Comparison of ENCODE assay signal across 8 mouse cellular contexts in the genomic region with DNA sequence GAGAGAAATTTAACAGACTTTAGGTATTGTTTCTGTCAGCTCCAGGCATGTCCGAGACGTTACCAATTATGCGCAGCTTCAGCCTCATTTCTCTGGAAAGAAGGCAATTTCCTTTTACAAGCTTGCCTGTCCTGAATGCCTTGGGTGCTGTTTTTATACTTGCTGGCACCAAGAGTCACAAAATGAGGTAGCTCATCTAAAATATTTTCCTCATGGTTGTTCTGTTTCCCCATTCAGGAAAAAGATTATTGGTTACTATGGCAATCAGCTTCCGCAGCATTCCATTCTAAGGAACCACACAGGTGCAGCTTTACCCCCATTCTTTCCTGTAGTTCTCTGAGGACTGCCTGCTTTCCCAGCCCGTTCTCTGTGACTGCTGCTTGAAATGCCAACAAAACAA. TPM values are rescaled to one million over a fixed set of nuclear protein-coding genes. Genes with fewer than 3 reads are reported as not detected.
DNase-seq lines count a peak whose midpoint lies in the region; ATAC-seq and TF ChIP-seq lines count a peak whose summit lies in the region.

A gene (plus strand): TSS at position 320 of the 400 bp plus-strand sequence.

- H3K9ac ChIP-seq in CH12.LX (ENCODE audit: insufficient read depth, low read depth) (no peak within 1 kb of the TSS), MEL (ENCODE audit: control insufficient read depth, low read depth, low read length, poor library complexity, severe bottlenecking) (peak within 1 kb of the TSS; percentile 25)

- no peaks in the 10 kb centered on the region for H3K27me3 ChIP-seq in CH12.LX (replicated peaks)
- H3K27me3 ChIP-seq in MEL (ENCODE audit: control insufficient read depth in 1 of 2, insufficient read depth in 2 of 2, low read length in 2 of 2), result no peaks in the 10 kb centered on the region
- no peaks in the 10 kb centered on the region; the same call in 1 of the 2 replicates for H3K27me3 ChIP-seq in thymus, adult 2 months (ENCODE audit: control insufficient read depth, insufficient read depth, low read length)

- H3K27ac ChIP-seq in CH12.LX (ENCODE audit: insufficient read depth, low read depth), result no peak within 1 kb of the TSS
- H3K27ac ChIP-seq in MEL (ENCODE audit: control insufficient read depth, low read depth, low read length), result peak within 1 kb of the TSS; percentile 45
- no peak within 1 kb of the TSS for H3K27ac ChIP-seq in thymus, adult 2 months (ENCODE audit: control insufficient read depth, insufficient read depth, low read length)

- no peak for TF ChIP-seq POLR2A in CH12.LX (IDR thresholded peaks at IDR 0.05; ENCODE audit: low read depth, low read length)
- no peak for TF ChIP-seq POLR2A in MEL (IDR thresholded peaks at IDR 0.05; ENCODE audit: control insufficient read depth in 1 of 2, insufficient read depth in 1 of 2, low read depth in 1 of 2, low read length in 2 of 2, poor library complexity in 1 of 2)
- TF ChIP-seq POLR2A in thymus, adult 2 months (IDR thresholded peaks at IDR 0.05; ENCODE audit: control insufficient read depth, extremely low read depth, insufficient read depth, low read length, poor library complexity), result no peak

- H3K4me1 ChIP-seq in CH12.LX (ENCODE audit: control insufficient read depth in 1 of 2, insufficient read depth in 2 of 2), result peaks cover 4 to 21% of the 10 kb centered on the region in 2 experiments
- H3K4me1 ChIP-seq in MEL (ENCODE audit: control insufficient read depth in 1 of 2, insufficient read depth in 2 of 2, low read length in 2 of 2), result peaks cover 4 to 8% of the 10 kb centered on the region in 2 experiments
- H3K4me1 ChIP-seq in thymus, adult 2 months (replicated peaks; ENCODE audit: control insufficient read depth, insufficient read depth, low read length), result no peaks in the 10 kb centered on the region; the same call in 1 of the 2 replicates

- TF ChIP-seq RAD21 in CH12.LX (IDR thresholded peaks at IDR 0.05; ENCODE audit: low read depth, low read length) (no peak), MEL (IDR thresholded peaks at IDR 0.05; ENCODE audit: low read depth, low read length) (no peak)

- peaks cover under 1% of the 10 kb centered on the region for H3K79me2 ChIP-seq in CH12.LX (replicated peaks; ENCODE audit: control insufficient read depth, extremely low read depth, insufficient read depth, poor library complexity, severe bottlenecking)
- peaks cover 6% of the 10 kb centered on the region for H3K79me2 ChIP-seq in MEL (ENCODE audit: control insufficient read depth, insufficient read depth, low read length, poor library complexity)

- dilution Hi-C loops in CH12.LX (cut with MboI; ENCODE audit: extremely low pct_ligation_motif_present, extremely low pct_unique_long_range_greater_than_20kb, low sequenced_read_pairs), result no loop called here

- H3K36me3 ChIP-seq in CH12.LX (replicated peaks in 1 of 2; ENCODE audit: control insufficient read depth in 1 of 2, insufficient read depth in 1 of 2, low read length in 1 of 2) (peaks cover 0 to 15% of the 10 kb centered on the region in 2 experiments), MEL (ENCODE audit: control insufficient read depth in 1 of 2, insufficient read depth in 2 of 2, low read length in 2 of 2) (peaks cover 0 to 11% of the 10 kb centered on the region in 2 experiments; a peak in 2 of 4 replicates)
- H3K36me3 ChIP-seq in thymus, adult 2 months (ENCODE audit: control insufficient read depth, insufficient read depth, low read length), result no peaks in the 10 kb centered on the region

- no peak within 1 kb of the TSS for H3K4me2 ChIP-seq in CH12.LX (ENCODE audit: insufficient read depth, low read depth, poor library complexity, severe bottlenecking)

- no peak for ATAC-seq in erythroid progenitor cell, adult 5-6 weeks (replicated peaks; ENCODE audit: low FRiP score, poor library complexity, severe bottlenecking)

- no peaks in the 10 kb centered on the region for H3K9me3 ChIP-seq in CH12.LX (replicated peaks; ENCODE audit: low read length)
- H3K9me3 ChIP-seq in MEL (replicated peaks; ENCODE audit: insufficient read depth, low read length), result no peaks in the 10 kb centered on the region

- in situ Hi-C loops in CH12.LX (cut with MboI; ENCODE audit: low pct_ligation_motif_present, low pct_unique_long_range_greater_than_20kb, low sequenced_read_pairs), result no loop called here

- WGBS in thymus, adult 2 months, result 95% methylated on average over 5 of the region's 5 CpGs

- TF ChIP-seq EP300 in CH12.LX (IDR thresholded peaks at IDR 0.05; ENCODE audit: low read length) (no peak), MEL (IDR thresholded peaks at IDR 0.05; ENCODE audit: low read depth in 1 of 2, low read length in 2 of 2) (no peak)

- TF ChIP-seq CTCF in CH12.LX (conservative IDR thresholded peaks at IDR 0.05 in 1 of 2, IDR thresholded peaks at IDR 0.05 in 1 of 2; ENCODE audit: low read depth in 2 of 2, low read length in 2 of 2) (no peak), MEL (IDR thresholded peaks at IDR 0.05 in 2 of 3, conservative IDR thresholded peaks at IDR 0.05 in 1 of 3; ENCODE audit: control insufficient read depth in 1 of 3, insufficient read depth in 1 of 3, low read depth in 2 of 3, low read length in 3 of 3, poor library complexity in 1 of 3, severe bottlenecking in 1 of 3) (no peak)
- TF ChIP-seq CTCF in thymus, adult 2 months (IDR thresholded peaks at IDR 0.05; ENCODE audit: borderline replicate concordance, control insufficient read depth, extremely low read depth, insufficient read depth, low read length, poor library complexity), result no peak

- no peak for DNase-seq in CH12.LX (ENCODE audit: extremely low read depth)
- no peak for DNase-seq in MEL (ENCODE audit: low read depth, low spot score)
- DNase-seq in gastrocnemius, postnatal 14 days, result no peak
- DNase-seq in layer of hippocampus, postnatal 14 days (ENCODE audit: low spot score in 2 of 2), result no peak
- DNase-seq in spleen, postnatal 10 days (ENCODE audit: low spot score in 2 of 2), result no peak
- DNase-seq in thymus, adult 2 months, result no peak
- DNase-seq in kidney, postnatal 4 days, result no peak

- intact Hi-C loops in gastrocnemius, postnatal 14 days (cut with DNase I; ENCODE audit: low total_unique reads), result no loop called here

- no peak within 1 kb of the TSS for H3K4me3 ChIP-seq in CH12.LX (replicated peaks in 1 of 3; ENCODE audit: low read depth in 2 of 3, low read length in 2 of 3, poor library complexity in 1 of 3)
- H3K4me3 ChIP-seq in MEL (ENCODE audit: control insufficient read depth in 1 of 2, insufficient read depth in 1 of 2, low read depth in 2 of 2, low read length in 2 of 2), result peak within 1 kb of the TSS in 1 of 2 experiments; percentile 33; a peak in 2 of 4 replicates
- no peak within 1 kb of the TSS for H3K4me3 ChIP-seq in thymus, adult 2 months (ENCODE audit: control insufficient read depth, insufficient read depth, low read length)

TF ChIP-seq in CH12.LX, 34 proteins besides CTCF, POLR2A, EP300 and RAD21:
- no peak for TF ChIP-seq HCFC1 (IDR thresholded peaks at IDR 0.05; ENCODE audit: low read depth, low read length)
- no peak for TF ChIP-seq ELF1 (IDR thresholded peaks at IDR 0.05; ENCODE audit: low read depth, low read length)

TF ChIP-seq in MEL, 35 proteins besides CTCF, POLR2A, EP300 and RAD21:
- TF ChIP-seq ZKSCAN1 (IDR thresholded peaks at IDR 0.05; ENCODE audit: low read depth, low read length), result no peak
- TF ChIP-seq KAT2A (conservative IDR thresholded peaks at IDR 0.05; ENCODE audit: low read depth, low read length), result no peak
- no peak for TF ChIP-seq MAFK (IDR thresholded peaks at IDR 0.05; ENCODE audit: borderline replicate concordance, low read depth, low read length)
- no peak for TF ChIP-seq RCOR1 (IDR thresholded peaks at IDR 0.05; ENCODE audit: low read depth, low read length)
- no peak for TF ChIP-seq ZNF384 (IDR thresholded peaks at IDR 0.05; ENCODE audit: low read depth, low read length)
- no peak for TF ChIP-seq POLR2AphosphoS5 (IDR thresholded peaks at IDR 0.05; ENCODE audit: borderline replicate concordance, low read depth, low read length)
- TF ChIP-seq BHLHE40 (IDR thresholded peaks at IDR 0.05; ENCODE audit: borderline replicate concordance, low read depth, low read length), result no peak
- TF ChIP-seq ZMIZ1 (IDR thresholded peaks at IDR 0.05; ENCODE audit: low read depth, low read length), result no peak
- TF ChIP-seq CHD2 (IDR thresholded peaks at IDR 0.05; ENCODE audit: low read length), result no peak
- no peak for TF ChIP-seq TCF12 (IDR thresholded peaks at IDR 0.05; ENCODE audit: low read depth, low read length)
- TF ChIP-seq NELFE (IDR thresholded peaks at IDR 0.05; ENCODE audit: low read depth, low read length), result no peak
- TF ChIP-seq MAZ (IDR thresholded peaks at IDR 0.05; ENCODE audit: low read depth, low read length), result no peak
- no peak for TF ChIP-seq JUND (IDR thresholded peaks at IDR 0.05; ENCODE audit: low read depth, low read length)
- no peak for TF ChIP-seq SIN3A (IDR thresholded peaks at IDR 0.05; ENCODE audit: low read length)
- TF ChIP-seq ZC3H11A (IDR thresholded peaks at IDR 0.05; ENCODE audit: low read depth, low read length), result no peak

RNA-seq across cellular contexts. Expression of the gene that starts here (rescaled TPM):
- 16.2 and 16.4 TPM in 2 replicates for total RNA-seq in CH12.LX (2012; rRNA removed)
- 32.2 and 35.7 TPM in 2 replicates for total RNA-seq in CH12.LX (2014; rRNA removed)
- 12.6 and 14.6 TPM in 2 replicates for polyA plus RNA-seq in CH12.LX (2012; ENCODE audit: insufficient read length, low read depth)
- total RNA-seq in MEL (2012; rRNA removed), result 20.6 and 23.1 TPM in 2 replicates
- polyA plus RNA-seq in MEL (2012; ENCODE audit: insufficient read depth in 1 of 2, insufficient read length in 2 of 2, low read depth in 1 of 2, low replicate concordance in 2 of 2, missing spikeins in 1 of 2), result 10 to 100 TPM in 1 of 2 experiments, not detected in 1; 19.5 TPM
- 10 to 100 TPM; 63.0 to 65.1 TPM for total RNA-seq in gastrocnemius, postnatal 14 days (2021)
- total RNA-seq in layer of hippocampus, postnatal 14 days (2021), result 100 to 1,000 TPM; 145 TPM
- total RNA-seq in erythroid progenitor cell, adult 5-6 weeks (2015; ENCODE audit: low replicate concordance), result 4.2 and 9.4 TPM in 2 replicates
- 8.5 and 8.7 TPM in 2 replicates for total RNA-seq in erythroid progenitor cell, adult 5-6 weeks (2017; ENCODE audit: low replicate concordance)
- polyA plus RNA-seq in thymus, adult 2 months (2012; rRNA removed), result 2.5 and 3.5 TPM in 2 replicates
